Mouse (Mus musculus): ENCODE data around the gene Mlana. TPM values are rescaled to one million over a fixed set of nuclear protein-coding genes. Genes with fewer than 3 reads are reported as not detected.

Mlana gene
- total and polyA plus RNA-seq, 2 experiments from 2014 or later: 8.1 TPM; not detected in 1

- ATAC-seq (ENCODE audit: insufficient read depth, low read depth): no peak
- no peak overlapping the region for H3K4me3 ChIP-seq (ENCODE audit: low read depth, low read length)
- no peaks in the 10 kb centered on the region for H3K9me3 ChIP-seq (replicated peaks; ENCODE audit: control insufficient read depth, low read length)
- H3K36me3 ChIP-seq (replicated peaks; ENCODE audit: control insufficient read depth, insufficient read depth, low read length): no peaks in the 10 kb centered on the region
- no peak overlapping the region for H3K9ac ChIP-seq (replicated peaks; ENCODE audit: low read depth, low read length)
- no peaks in the 10 kb centered on the region for H3K27me3 ChIP-seq (ENCODE audit: control insufficient read depth, insufficient read depth, low read length)
- H3K27ac ChIP-seq (ENCODE audit: low read depth): no peak overlapping the region
- DNase-seq (ENCODE audit: low spot score): no peak
- no peak for TF ChIP-seq EP300 (IDR thresholded peaks at IDR 0.05; ENCODE audit: low read depth)
- TF ChIP-seq CTCF (IDR thresholded peaks at IDR 0.05; ENCODE audit: low read depth): no peak
- no peak overlapping the region for H3K4me2 ChIP-seq (ENCODE audit: low read depth, low read length)
- 60% methylated on average over 3 of the region's 3 CpGs for WGBS
- H3K4me1 ChIP-seq (ENCODE audit: control insufficient read depth, insufficient read depth): no peaks in the 10 kb centered on the region
These were observed 37.8 kb downstream of the Mlana start for GRCm38 (mm10) chr19:29735421-29735820.

- TF ChIP-seq EP300 (IDR thresholded peaks at IDR 0.05; ENCODE audit: low read depth) (no peak), CTCF (IDR thresholded peaks at IDR 0.05; ENCODE audit: low read depth) (no peak)
- Histone ChIP-seq H3K4me2 (ENCODE audit: low read depth, low read length) (no peak overlapping the region), H3K36me3 (replicated peaks; ENCODE audit: control insufficient read depth, insufficient read depth, low read length) (no peaks in the 10 kb centered on the region), H3K27me3 (ENCODE audit: control insufficient read depth, insufficient read depth, low read length) (no peaks in the 10 kb centered on the region), H3K4me3 (ENCODE audit: low read depth, low read length) (no peak overlapping the region), H3K4me1 (ENCODE audit: control insufficient read depth, insufficient read depth) (no peaks in the 10 kb centered on the region), H3K9me3 (replicated peaks; ENCODE audit: control insufficient read depth, low read length) (no peaks in the 10 kb centered on the region), H3K27ac (ENCODE audit: low read depth) (no peak overlapping the region), H3K9ac (replicated peaks; ENCODE audit: low read depth, low read length) (no peak overlapping the region)
- 97% methylated on average over 2 of the region's 2 CpGs for WGBS
- no peak for DNase-seq (ENCODE audit: low spot score)
- ATAC-seq (ENCODE audit: insufficient read depth, low read depth): no peak
These were observed 42.0 kb downstream of the Mlana start for GRCm38 (mm10) chr19:29739608-29740007.

- Histone ChIP-seq H3K27ac (ENCODE audit: low read depth) (no peak overlapping the region), H3K4me2 (ENCODE audit: low read depth, low read length) (no peak overlapping the region), H3K9me3 (replicated peaks; ENCODE audit: control insufficient read depth, low read length) (no peaks in the 10 kb centered on the region), H3K27me3 (ENCODE audit: control insufficient read depth, insufficient read depth, low read length) (no peaks in the 10 kb centered on the region), H3K9ac (replicated peaks; ENCODE audit: low read depth, low read length) (no peak overlapping the region), H3K36me3 (replicated peaks; ENCODE audit: control insufficient read depth, insufficient read depth, low read length) (no peaks in the 10 kb centered on the region), H3K4me3 (ENCODE audit: low read depth, low read length) (no peak overlapping the region), H3K4me1 (ENCODE audit: control insufficient read depth, insufficient read depth) (no peaks in the 10 kb centered on the region)
- ATAC-seq (ENCODE audit: insufficient read depth, low read depth) (no peak), DNase-seq (ENCODE audit: low spot score) (no peak)
- TF ChIP-seq CTCF (IDR thresholded peaks at IDR 0.05; ENCODE audit: low read depth) (no peak), EP300 (IDR thresholded peaks at IDR 0.05; ENCODE audit: low read depth) (no peak)
- 74% methylated on average over 1 of the region's 1 CpGs for WGBS
These were observed 43.0 kb downstream of the Mlana start for GRCm38 (mm10) chr19:29740661-29741060.

GRCm38 (mm10) chr19:29743531-29743930 lies 45.9 kb downstream of the Mlana start:
- 92% methylated on average over 5 of the region's 5 CpGs for WGBS
- H3K4me2 ChIP-seq (ENCODE audit: low read depth, low read length): no peak overlapping the region

GRCm38 (mm10) chr19:29750994-29751393 lies 53.4 kb downstream of the Mlana start:
- H3K4me1 ChIP-seq (ENCODE audit: control insufficient read depth, insufficient read depth): no peaks in the 10 kb centered on the region
- WGBS: 92% methylated on average over 3 of the region's 3 CpGs
- peaks cover 6% of the 10 kb centered on the region; the same call in 1 of the 2 replicates for H3K36me3 ChIP-seq (replicated peaks; ENCODE audit: control insufficient read depth, insufficient read depth, low read length)
- H3K9me3 ChIP-seq (replicated peaks; ENCODE audit: control insufficient read depth, low read length): no peaks in the 10 kb centered on the region
- H3K9ac ChIP-seq (replicated peaks; ENCODE audit: low read depth, low read length): no peak overlapping the region
- H3K27ac ChIP-seq (ENCODE audit: low read depth): no peak overlapping the region
- DNase-seq (ENCODE audit: low spot score) (no peak), ATAC-seq (ENCODE audit: insufficient read depth, low read depth) (no peak)
- TF ChIP-seq CTCF (IDR thresholded peaks at IDR 0.05; ENCODE audit: low read depth): no peak
- no peak for TF ChIP-seq EP300 (IDR thresholded peaks at IDR 0.05; ENCODE audit: low read depth)
- no peak overlapping the region for H3K4me2 ChIP-seq (ENCODE audit: low read depth, low read length)
- H3K4me3 ChIP-seq (ENCODE audit: low read depth, low read length): no peak overlapping the region
- no peaks in the 10 kb centered on the region for H3K27me3 ChIP-seq (ENCODE audit: control insufficient read depth, insufficient read depth, low read length)

More at GRCm38 (mm10) chr19:29743531-29743930, 45.9 kb downstream of the Mlana start:
- Histone ChIP-seq H3K9ac (replicated peaks; ENCODE audit: low read depth, low read length) (no peak overlapping the region), H3K4me3 (ENCODE audit: low read depth, low read length) (no peak overlapping the region), H3K4me1 (ENCODE audit: control insufficient read depth, insufficient read depth) (no peaks in the 10 kb centered on the region), H3K9me3 (replicated peaks; ENCODE audit: control insufficient read depth, low read length) (no peaks in the 10 kb centered on the region), H3K36me3 (replicated peaks; ENCODE audit: control insufficient read depth, insufficient read depth, low read length) (no peaks in the 10 kb centered on the region), H3K27ac (ENCODE audit: low read depth) (no peak overlapping the region), H3K27me3 (ENCODE audit: control insufficient read depth, insufficient read depth, low read length) (no peaks in the 10 kb centered on the region)
- ATAC-seq (ENCODE audit: insufficient read depth, low read depth) (no peak), DNase-seq (ENCODE audit: low spot score) (no peak)
- no peak for TF ChIP-seq EP300 (IDR thresholded peaks at IDR 0.05; ENCODE audit: low read depth)
- no peak for TF ChIP-seq CTCF (IDR thresholded peaks at IDR 0.05; ENCODE audit: low read depth)

GRCm38 (mm10) chr19:29753939-29754338 lies 56.3 kb downstream of the Mlana start:
- 91% methylated on average over 2 of the region's 2 CpGs for WGBS
- ATAC-seq (ENCODE audit: insufficient read depth, low read depth) (no peak), DNase-seq (ENCODE audit: low spot score) (no peak)
- Histone ChIP-seq H3K4me2 (ENCODE audit: low read depth, low read length) (no peak overlapping the region), H3K27ac (ENCODE audit: low read depth) (no peak overlapping the region), H3K9me3 (replicated peaks; ENCODE audit: control insufficient read depth, low read length) (no peaks in the 10 kb centered on the region), H3K9ac (replicated peaks; ENCODE audit: low read depth, low read length) (no peak overlapping the region), H3K4me1 (ENCODE audit: control insufficient read depth, insufficient read depth) (no peaks in the 10 kb centered on the region), H3K4me3 (ENCODE audit: low read depth, low read length) (no peak overlapping the region), H3K27me3 (ENCODE audit: control insufficient read depth, insufficient read depth, low read length) (no peaks in the 10 kb centered on the region), H3K36me3 (replicated peaks; ENCODE audit: control insufficient read depth, insufficient read depth, low read length) (peaks cover 6% of the 10 kb centered on the region; the same call in 1 of the 2 replicates)
- TF ChIP-seq CTCF (IDR thresholded peaks at IDR 0.05; ENCODE audit: low read depth): no peak
- no peak for TF ChIP-seq EP300 (IDR thresholded peaks at IDR 0.05; ENCODE audit: low read depth)

Other genes starting within 250 kb of the Mlana start
- 24.5 and 29.9 TPM in 2 replicates for gene Ric1, start 175.5 kb upstream of the Mlana start, total RNA-seq (2014; rRNA removed; ENCODE audit: low replicate concordance)
- gene Ric1, start 175.5 kb upstream of the Mlana start, polyA plus RNA-seq (2015; fragmentation: Nextera tagmentation; extraction: Ambion mirVana): 6.0 TPM in 2 replicates
- 10.7 and 24.4 TPM in 2 replicates for gene Ermp1, start 49.4 kb upstream of the Mlana start, total RNA-seq (2014; rRNA removed; ENCODE audit: low replicate concordance)
- gene Ermp1, start 49.4 kb upstream of the Mlana start, polyA plus RNA-seq (2015; fragmentation: Nextera tagmentation; extraction: Ambion mirVana): 2.3 and 3.1 TPM in 2 replicates
- gene 9930021J03Rik, start 108.2 kb downstream of the Mlana start, total RNA-seq (2014; rRNA removed; ENCODE audit: low replicate concordance): 8.6 and 11.6 TPM in 2 replicates
- gene 9930021J03Rik, start 108.2 kb downstream of the Mlana start, polyA plus RNA-seq (2015; fragmentation: Nextera tagmentation; extraction: Ambion mirVana): 1.8 and 1.9 TPM in 2 replicates
- gene Ranbp6, start 115.2 kb downstream of the Mlana start, total RNA-seq (2014; rRNA removed; ENCODE audit: low replicate concordance): 10.8 and 12.9 TPM in 2 replicates
- gene Ranbp6, start 115.2 kb downstream of the Mlana start, polyA plus RNA-seq (2015; fragmentation: Nextera tagmentation; extraction: Ambion mirVana): 11.4 and 13.4 TPM in 2 replicates
- gene Il33, start 227.3 kb downstream of the Mlana start, total RNA-seq (2014; rRNA removed; ENCODE audit: low replicate concordance): 1.4 and 1.6 TPM in 2 replicates
- 4.2 and 6.2 TPM in 2 replicates for gene Il33, start 227.3 kb downstream of the Mlana start, polyA plus RNA-seq (2015; fragmentation: Nextera tagmentation; extraction: Ambion mirVana)

Data from heart, postnatal 0 days (tissue).